Mouse (Mus musculus) neural tube, embryonic 13.5 days (tissue): ENCODE measurements around the gene Clic4. TPM values are rescaled to one million over a fixed set of nuclear protein-coding genes. Genes with fewer than 3 reads are reported as not detected.
A peak's percentile ranks its signal among the peaks of the same experiment; 100 is the strongest.

Source experiments
- ATAC-seq: fragments of 200-750 bp; cut with Nextera tagmentation; 2 replicates; pipeline ENCODE4 v1.8.0; 2017; ENCODE audit warnings: low read depth, mild to moderate bottlenecking, moderate TSS enrichment, moderate library complexity
- H3K27ac ChIP-seq: fragments of 300-500 bp; sonication (generic); replicated peaks from 2 replicates; pipeline ENCODE4 v1.5.1; 2015; ENCODE audit warnings: moderate library complexity, mild to moderate bottlenecking, inconsistent platforms
- H3K27me3 ChIP-seq: fragments of 300-500 bp; sonication (generic); 2 replicates; pipeline ENCODE4 v1.6.1; 2015; ENCODE audit warnings: mild to moderate bottlenecking, inconsistent platforms
- H3K36me3 ChIP-seq: fragments of 300-500 bp; sonication (generic); 2 replicates; pipeline ENCODE4 v1.6.1; 2015; ENCODE audit warnings: mild to moderate bottlenecking, inconsistent platforms
- H3K4me1 ChIP-seq: fragments of 300-500 bp; sonication (generic); replicated peaks from 2 replicates; pipeline ENCODE4 v1.6.1; 2015; ENCODE audit warnings: inconsistent platforms
- H3K4me2 ChIP-seq: fragments of 300-500 bp; sonication (generic); 2 replicates; pipeline ENCODE4 v1.6.1; 2015; ENCODE audit warnings: inconsistent platforms, mild to moderate bottlenecking, moderate library complexity
- H3K4me3 ChIP-seq: fragments of 300-500 bp; sonication (generic); 2 replicates; pipeline ENCODE4 v1.5.1; 2015; ENCODE audit warnings: mild to moderate bottlenecking, inconsistent platforms
- H3K9ac ChIP-seq: fragments of 300-500 bp; sonication (generic); 2 replicates; pipeline ENCODE4 v1.6.1; 2015; ENCODE audit warnings: moderate library complexity, mild to moderate bottlenecking, inconsistent platforms
- H3K9me3 ChIP-seq: fragments of 300-500 bp; sonication (generic); 2 replicates; pipeline ENCODE4 v1.6.1; 2016; ENCODE audit warnings: inconsistent platforms
- WGBS: fragments of 180-500 bp; shearing (Covaris S2); methylation state at CpG from one replicate; pipeline ENCODE4 v1.1.7; 2015; 5-methylcytosine and 5-hydroxymethylcytosine counted together
- polyA plus RNA-seq: library from polyadenylated mRNA; unstranded; fragments of >200 nt; fragmentation: Nextera tagmentation; extraction: Ambion mirVana; gene quantifications from 2 replicates; pipeline ENCODE4 v1.2.1, GENCODE M21; 2015

The Clic4 gene
- polyA plus RNA-seq, 1 experiment from 2014 or later = 76.3 TPM

DNA sequence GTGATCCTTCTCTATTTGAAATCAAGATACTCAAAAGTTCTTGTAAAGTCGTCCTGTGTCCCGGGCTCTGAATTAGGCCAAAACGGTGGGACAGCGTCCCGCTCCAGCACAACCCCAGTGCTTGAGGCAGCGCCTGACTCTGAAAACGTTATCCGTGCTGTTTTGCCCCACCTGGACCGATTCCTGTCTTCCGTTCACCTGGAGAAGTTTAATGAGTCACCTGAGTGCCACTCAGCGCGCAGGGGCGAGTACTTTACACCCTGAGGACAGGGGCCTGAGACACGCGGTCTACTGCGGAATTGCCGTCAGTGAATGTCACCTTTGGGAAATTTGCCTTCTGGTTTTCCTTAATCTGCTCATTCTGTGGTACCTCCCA, 681 bp upstream of the Clic4 start:
- Histone ChIP-seq H3K27me3 (peaks cover 14% of the 10 kb centered on the region), H3K4me2 (peak overlapping the region; percentile 68), H3K9me3 (no peaks in the 10 kb centered on the region), H3K9ac (peak overlapping the region; percentile 31; the same call in 1 of the 2 replicates), H3K36me3 (no peaks in the 10 kb centered on the region), H3K4me1 (peaks cover 41% of the 10 kb centered on the region), H3K27ac (no peak overlapping the region; the same call in 1 of the 2 replicates), H3K4me3 (peak overlapping the region; percentile 86)
- no peak for ATAC-seq
- 3% methylated on average over 17 of the region's 17 CpGs for WGBS

GRCm38 (mm10) chr4:135271881-135272616, 565 bp downstream of the Clic4 start:
- H3K9ac ChIP-seq = peak overlapping the region; percentile 91
- peaks cover 14% of the 10 kb centered on the region for H3K27me3 ChIP-seq
- peak; percentile 75 for ATAC-seq
- no peaks in the 10 kb centered on the region for H3K36me3 ChIP-seq
- no peaks in the 10 kb centered on the region for H3K9me3 ChIP-seq
- H3K4me3 ChIP-seq = peak overlapping the region; percentile 86
- peak overlapping the region; percentile 68 for H3K4me2 ChIP-seq
- under 1% methylated on average over 62 of the region's 67 CpGs for WGBS
- H3K27ac ChIP-seq = peak overlapping the region; percentile 97
- H3K4me1 ChIP-seq = peaks cover 53% of the 10 kb centered on the region

DNA sequence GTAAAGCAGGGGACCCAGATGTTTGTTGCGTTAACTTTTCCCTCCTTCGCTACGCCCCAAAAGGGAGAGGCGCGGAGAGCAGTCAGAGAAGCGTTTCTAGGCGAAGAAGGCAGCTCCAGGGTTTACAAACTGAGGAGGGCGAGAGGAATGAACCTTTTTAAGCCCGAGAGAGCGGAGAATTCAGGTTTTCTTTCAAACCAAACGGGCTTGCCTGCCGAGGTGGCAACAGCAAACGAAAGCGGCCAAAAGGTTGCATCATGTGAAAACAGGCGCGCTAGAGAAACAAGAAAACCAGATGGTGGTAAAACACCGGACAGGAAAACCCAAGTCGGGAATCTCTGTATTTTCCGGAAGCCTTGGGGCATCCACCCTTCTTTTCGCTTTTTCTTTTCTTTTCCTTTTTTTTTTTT, 1.2 kb downstream of the Clic4 start:
- WGBS = under 1% methylated on average over 20 of the region's 20 CpGs
- peak overlapping the region; percentile 91 for H3K9ac ChIP-seq
- peak overlapping the region; percentile 86 for H3K4me3 ChIP-seq
- H3K36me3 ChIP-seq = no peaks in the 10 kb centered on the region
- H3K27ac ChIP-seq = peak overlapping the region; percentile 97
- no peak for ATAC-seq
- H3K4me2 ChIP-seq = peak overlapping the region; percentile 68
- H3K4me1 ChIP-seq = peaks cover 57% of the 10 kb centered on the region
- H3K27me3 ChIP-seq = peaks cover 14% of the 10 kb centered on the region
- no peaks in the 10 kb centered on the region for H3K9me3 ChIP-seq

GRCm38 (mm10) chr4:135270476-135270875, 2.1 kb downstream of the Clic4 start:
- Histone ChIP-seq H3K4me3 (peak overlapping the region; percentile 86), H3K36me3 (no peaks in the 10 kb centered on the region), H3K4me2 (peak overlapping the region; percentile 68), H3K9ac (peak overlapping the region; percentile 91; the same call in 1 of the 2 replicates), H3K27me3 (peaks cover 12% of the 10 kb centered on the region), H3K4me1 (peaks cover 59% of the 10 kb centered on the region), H3K9me3 (no peaks in the 10 kb centered on the region), H3K27ac (no peak overlapping the region)
- WGBS = 63% methylated on average over 8 of the region's 8 CpGs
- ATAC-seq = no peak

DNA sequence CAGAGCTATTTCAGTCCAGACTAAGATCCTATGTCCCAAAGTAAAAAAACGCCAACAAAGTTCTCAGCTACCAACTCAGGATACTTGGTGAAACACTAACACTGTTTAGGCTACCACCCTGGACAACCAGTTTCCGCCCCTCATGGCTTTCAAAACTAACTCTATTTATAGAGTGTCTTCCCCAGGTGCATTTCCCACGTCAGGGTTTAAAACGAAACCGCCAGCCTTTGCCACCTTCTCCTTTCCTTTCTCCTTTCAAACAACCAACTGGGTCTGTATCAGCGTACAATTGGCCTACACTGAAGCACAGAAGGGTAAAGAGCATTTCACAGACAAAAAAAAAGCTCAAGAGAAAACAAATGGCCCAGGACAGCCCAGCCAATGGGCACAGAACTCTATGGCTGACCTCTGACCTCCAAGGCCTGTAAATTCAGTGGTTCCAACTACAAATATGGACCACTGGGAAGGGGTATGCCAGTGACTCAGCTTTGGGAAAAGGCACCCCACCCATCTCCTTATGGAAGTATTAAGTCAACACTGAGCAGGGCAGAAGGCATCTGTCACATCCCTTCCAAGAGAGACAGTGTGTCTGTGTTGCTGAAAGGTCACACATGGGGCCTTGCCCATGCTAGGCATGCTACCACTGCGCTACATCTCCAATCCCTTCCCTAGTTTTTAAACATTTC, 2.8 kb downstream of the Clic4 start:
- Histone ChIP-seq H3K9ac (no peak overlapping the region), H3K4me2 (peak overlapping the region; percentile 68), H3K4me1 (peaks cover 65% of the 10 kb centered on the region), H3K4me3 (peak overlapping the region; percentile 86), H3K36me3 (no peaks in the 10 kb centered on the region), H3K27ac (no peak overlapping the region), H3K9me3 (no peaks in the 10 kb centered on the region), H3K27me3 (peaks cover 6% of the 10 kb centered on the region; the same call in 1 of the 2 replicates)
- no peak for ATAC-seq
- WGBS = 47% methylated on average over 7 of the region's 7 CpGs

GRCm38 (mm10) chr4:135267521-135267920, 5.1 kb downstream of the Clic4 start:
- 29% methylated on average over 8 of the region's 8 CpGs for WGBS
- Histone ChIP-seq H3K4me2 (peak overlapping the region; percentile 38), H3K9me3 (no peaks in the 10 kb centered on the region), H3K36me3 (no peaks in the 10 kb centered on the region), H3K9ac (0 out of 2 replicates have a peak overlapping the region, but pooled peaks have one; percentile 43), H3K27ac (peak overlapping the region; percentile 61), H3K4me1 (peaks cover 57% of the 10 kb centered on the region), H3K4me3 (0 out of 2 replicates have a peak overlapping the region, but pooled peaks have one; percentile 4), H3K27me3 (no peaks in the 10 kb centered on the region)
- no peak for ATAC-seq

- H3K36me3 ChIP-seq = no peaks in the 10 kb centered on the region
- no peaks in the 10 kb centered on the region for H3K27me3 ChIP-seq
- H3K9me3 ChIP-seq = no peaks in the 10 kb centered on the region
- H3K27ac ChIP-seq = peak overlapping the region; percentile 61
- ATAC-seq = no peak
- 0 out of 2 replicates have a peak overlapping the region, but pooled peaks have one; percentile 4 for H3K4me3 ChIP-seq
- peaks cover 57% of the 10 kb centered on the region for H3K4me1 ChIP-seq
- peak overlapping the region; percentile 38 for H3K4me2 ChIP-seq
- 72% methylated on average over 9 of the region's 9 CpGs for WGBS
- H3K9ac ChIP-seq = peak overlapping the region; percentile 44; the same call in 1 of the 2 replicates
These were observed 5.6 kb downstream of the Clic4 start for GRCm38 (mm10) chr4:135266987-135267386.

DNA sequence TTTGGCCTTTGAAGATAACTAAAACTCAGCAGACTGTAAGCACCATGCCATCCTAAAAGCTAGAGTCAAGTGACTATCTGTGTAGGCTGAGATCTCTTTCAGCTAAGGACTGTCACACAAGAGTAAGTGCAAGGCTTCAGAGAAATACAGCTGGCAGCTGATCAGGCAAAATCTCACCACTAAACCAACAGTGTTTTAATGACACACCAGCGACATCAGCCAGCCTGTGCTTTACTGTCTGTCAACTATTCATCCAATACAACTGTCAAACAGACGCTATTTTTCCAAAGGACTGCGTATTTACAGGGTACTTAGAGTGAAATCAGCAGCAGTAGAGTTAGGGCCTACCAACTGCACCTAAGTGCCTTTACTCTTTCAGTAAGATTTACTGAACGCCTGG, 12.2 kb downstream of the Clic4 start:
- 60% methylated on average over 4 of the region's 4 CpGs for WGBS
- no peak for ATAC-seq
- Histone ChIP-seq H3K36me3 (peaks cover 11% of the 10 kb centered on the region; the same call in 1 of the 2 replicates), H3K27ac (no peak overlapping the region; the same call in 1 of the 2 replicates), H3K27me3 (no peaks in the 10 kb centered on the region), H3K9me3 (no peaks in the 10 kb centered on the region), H3K4me1 (peaks cover 40% of the 10 kb centered on the region), H3K4me2 (no peak overlapping the region), H3K4me3 (no peak overlapping the region), H3K9ac (no peak overlapping the region)

DNA sequence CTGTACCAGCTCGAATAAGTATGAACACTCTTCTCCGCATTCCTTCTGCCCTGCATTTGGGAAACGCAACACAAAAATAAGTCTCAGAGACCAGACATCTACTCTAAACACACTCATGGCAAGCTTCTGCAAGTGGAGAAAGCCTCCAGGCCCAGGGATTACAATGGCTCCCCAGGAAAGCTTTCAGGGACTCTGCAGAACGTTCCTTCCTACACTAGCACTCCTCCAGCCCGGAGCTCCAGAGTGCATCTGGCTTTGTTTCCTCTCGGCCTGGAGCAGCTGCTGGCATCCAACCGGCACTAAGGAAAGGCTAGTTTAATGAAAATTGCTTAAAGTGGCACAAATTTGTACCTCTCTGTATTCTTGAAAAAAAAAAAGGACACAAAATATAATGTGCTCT, 14.1 kb downstream of the Clic4 start:
- 34% methylated on average over 7 of the region's 7 CpGs for WGBS
- Histone ChIP-seq H3K36me3 (peaks cover 11% of the 10 kb centered on the region; the same call in 1 of the 2 replicates), H3K4me1 (peaks cover 51% of the 10 kb centered on the region), H3K9ac (peak overlapping the region; percentile 62), H3K9me3 (no peaks in the 10 kb centered on the region), H3K27me3 (no peaks in the 10 kb centered on the region), H3K27ac (peak overlapping the region; percentile 79), H3K4me2 (peak overlapping the region; percentile 9; the same call in 1 of the 2 replicates), H3K4me3 (no peak overlapping the region)
- ATAC-seq = no peak

GRCm38 (mm10) chr4:135257881-135258476, 14.6 kb downstream of the Clic4 start:
- H3K27ac ChIP-seq = peak overlapping the region; percentile 79
- H3K4me2 ChIP-seq = peak overlapping the region; percentile 9
- H3K4me1 ChIP-seq = peaks cover 51% of the 10 kb centered on the region
- H3K4me3 ChIP-seq = no peak overlapping the region
- no peaks in the 10 kb centered on the region for H3K9me3 ChIP-seq
- peak overlapping the region; percentile 62 for H3K9ac ChIP-seq
- ATAC-seq = peak; percentile 43; the same call in 1 of the 2 replicates
- H3K36me3 ChIP-seq = peaks cover 11% of the 10 kb centered on the region; the same call in 1 of the 2 replicates
- 40% methylated on average over 9 of the region's 9 CpGs for WGBS
- no peaks in the 10 kb centered on the region for H3K27me3 ChIP-seq

DNA sequence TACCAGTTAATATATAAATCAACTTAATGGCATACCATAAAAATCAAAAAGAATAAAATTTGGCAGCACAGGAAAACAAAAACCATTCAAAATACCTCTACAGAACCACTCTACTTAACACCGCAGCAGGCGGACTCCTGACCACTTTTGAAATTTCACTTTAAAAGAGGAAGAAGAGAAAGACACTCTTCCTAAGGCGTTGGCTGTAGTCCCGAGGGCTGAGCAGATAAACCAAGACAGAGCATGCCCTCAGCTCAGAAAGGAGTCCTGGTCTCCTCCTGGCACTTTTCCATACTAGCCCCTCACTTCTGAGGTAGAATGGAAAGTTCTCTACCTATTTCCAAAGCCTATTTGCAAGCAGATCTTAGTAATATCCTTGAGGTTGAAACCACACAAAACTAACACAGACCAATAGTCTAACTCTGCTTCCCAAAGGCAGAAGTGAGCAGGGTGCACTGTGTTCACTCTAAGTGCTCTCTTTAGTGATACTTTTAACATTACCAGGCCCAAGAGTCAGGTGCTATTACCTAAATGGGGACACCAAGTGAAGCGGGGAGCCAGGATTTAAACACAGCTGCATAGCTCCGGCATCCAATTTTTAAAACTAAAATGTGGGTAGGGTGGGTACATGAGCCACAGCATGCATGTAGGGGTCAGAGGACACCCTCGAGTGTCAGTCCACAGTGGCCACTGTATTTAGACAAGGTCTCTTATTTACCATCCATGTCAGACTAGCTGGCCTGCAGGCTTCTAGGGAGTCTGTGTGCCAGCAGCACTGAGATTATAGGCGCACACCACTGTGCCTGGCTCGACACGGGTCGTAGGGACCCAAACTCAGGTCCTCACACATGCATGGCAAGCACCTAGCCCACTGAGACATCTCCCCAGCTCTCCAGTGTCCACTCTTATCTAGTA, 15.8 kb downstream of the Clic4 start:
- H3K4me3 ChIP-seq = no peak overlapping the region

More for the DNA sequence above, 15.8 kb downstream of the Clic4 start:
- 92% methylated on average over 11 of the region's 11 CpGs for WGBS
- peaks cover 10% of the 10 kb centered on the region; the same call in 1 of the 2 replicates for H3K36me3 ChIP-seq
- peaks cover 54% of the 10 kb centered on the region for H3K4me1 ChIP-seq
- ATAC-seq = no peak
- H3K9ac ChIP-seq = no peak overlapping the region
- no peaks in the 10 kb centered on the region for H3K9me3 ChIP-seq
- H3K27me3 ChIP-seq = no peaks in the 10 kb centered on the region
- H3K27ac ChIP-seq = no peak overlapping the region
- H3K4me2 ChIP-seq = no peak overlapping the region
